Mouse (Mus musculus) stomach, embryonic 15.5 days (tissue): ENCODE measurements around the gene Plscr3. TPM values are rescaled to one million over a fixed set of nuclear protein-coding genes. Genes with fewer than 3 reads are reported as not detected.
A peak's percentile ranks its signal among the peaks of the same experiment; 100 is the strongest.

Experiments
- ATAC-seq: fragments of 200-750 bp; cut with Nextera tagmentation; 2 replicates; pipeline ENCODE4 v1.8.0; 2017; ENCODE audit warnings: low read depth, moderate number of reproducible peaks, moderate TSS enrichment; ENCODE audit not compliant: insufficient read depth, low FRiP score
- H3K27ac ChIP-seq: fragments of 300-500 bp; sonication (generic); 2 replicates; pipeline ENCODE4 v1.5.1; 2015; ENCODE audit warnings: mild to moderate bottlenecking, inconsistent platforms
- H3K27me3 ChIP-seq: fragments of 300-500 bp; sonication (generic); replicated peaks from 2 replicates; pipeline ENCODE4 v1.6.1; 2015; ENCODE audit warnings: inconsistent platforms
- H3K36me3 ChIP-seq: fragments of 300-500 bp; sonication (generic); 2 replicates; pipeline ENCODE4 v1.6.1; 2015; ENCODE audit warnings: inconsistent platforms
- H3K4me1 ChIP-seq: fragments of 300-500 bp; sonication (generic); 2 replicates; pipeline ENCODE4 v1.6.1; 2015; ENCODE audit warnings: inconsistent platforms
- H3K4me2 ChIP-seq: fragments of 300-500 bp; sonication (generic); 2 replicates; pipeline ENCODE4 v1.6.1; 2015; ENCODE audit warnings: mild to moderate bottlenecking, inconsistent platforms
- H3K4me3 ChIP-seq: fragments of 300-500 bp; sonication (generic); replicated peaks from 2 replicates; pipeline ENCODE4 v1.5.1; 2015; ENCODE audit warnings: inconsistent platforms
- H3K9ac ChIP-seq: fragments of 300-500 bp; sonication (generic); 2 replicates; pipeline ENCODE4 v1.6.1; 2015; ENCODE audit warnings: inconsistent platforms
- H3K9me3 ChIP-seq: fragments of 300-500 bp; sonication (generic); 2 replicates; pipeline ENCODE4 v1.6.1; 2016; ENCODE audit warnings: inconsistent platforms
- WGBS: fragments of 180-500 bp; shearing (Covaris S2); methylation state at CpG from one replicate; pipeline ENCODE4 v1.1.7; 2015; 5-methylcytosine and 5-hydroxymethylcytosine counted together
- polyA plus RNA-seq: library from polyadenylated mRNA; unstranded; fragments of >200 nt; fragmentation: Nextera tagmentation; extraction: Ambion mirVana; gene quantifications from 2 replicates; pipeline ENCODE4 v1.2.1, GENCODE M21; 2015

Plscr3 gene
- polyA plus RNA-seq, 1 experiment from 2014 or later: 80.8 TPM

DNA sequence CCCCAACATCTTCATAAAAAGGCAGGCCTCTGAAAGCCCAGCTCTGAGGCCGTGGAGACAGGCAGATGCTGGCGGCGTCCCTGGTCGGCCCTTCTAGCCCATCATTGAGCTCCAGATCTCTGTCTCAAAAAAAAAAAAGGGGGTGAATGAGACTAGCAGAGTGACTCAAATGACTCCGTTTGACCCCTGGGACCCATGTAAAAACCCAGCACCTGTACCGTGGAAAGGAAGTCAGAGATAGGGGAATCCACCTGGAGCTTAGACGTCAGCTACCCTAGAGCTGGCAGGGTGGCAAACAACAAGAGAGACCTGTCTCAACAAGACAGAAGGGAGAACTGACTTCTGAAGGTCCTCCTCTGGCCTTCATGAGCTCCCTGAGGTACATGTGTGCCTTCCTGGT, 25.6 kb downstream of the Plscr3 start:
- Histone ChIP-seq H3K4me2 (no peak overlapping the region), H3K4me1 (peaks cover 13% of the 10 kb centered on the region), H3K27me3 (no peaks in the 10 kb centered on the region), H3K36me3 (no peaks in the 10 kb centered on the region), H3K9ac (no peak overlapping the region), H3K4me3 (no peak overlapping the region), H3K27ac (no peak overlapping the region), H3K9me3 (no peaks in the 10 kb centered on the region)
- WGBS: 87% methylated on average over 7 of the region's 7 CpGs
- ATAC-seq: no peak

- 78% methylated on average over 4 of the region's 4 CpGs for WGBS
- ATAC-seq: no peak
- Histone ChIP-seq H3K36me3 (no peaks in the 10 kb centered on the region), H3K9me3 (no peaks in the 10 kb centered on the region), H3K4me1 (peaks cover 18% of the 10 kb centered on the region), H3K4me3 (no peak overlapping the region), H3K9ac (no peak overlapping the region), H3K27ac (no peak overlapping the region), H3K27me3 (no peaks in the 10 kb centered on the region), H3K4me2 (no peak overlapping the region)
These were observed 26.3 kb downstream of the Plscr3 start for GRCm38 (mm10) chr11:69872451-69872850.

- Histone ChIP-seq H3K36me3 (no peaks in the 10 kb centered on the region), H3K4me2 (no peak overlapping the region), H3K9ac (no peak overlapping the region), H3K9me3 (no peaks in the 10 kb centered on the region), H3K4me1 (peaks cover 41% of the 10 kb centered on the region), H3K4me3 (no peak overlapping the region), H3K27ac (peak overlapping the region; percentile 72), H3K27me3 (no peaks in the 10 kb centered on the region)
- WGBS: 36% methylated on average over 7 of the region's 7 CpGs
- ATAC-seq: no peak
These were observed 30.0 kb downstream of the Plscr3 start for GRCm38 (mm10) chr11:69876186-69876585.

DNA sequence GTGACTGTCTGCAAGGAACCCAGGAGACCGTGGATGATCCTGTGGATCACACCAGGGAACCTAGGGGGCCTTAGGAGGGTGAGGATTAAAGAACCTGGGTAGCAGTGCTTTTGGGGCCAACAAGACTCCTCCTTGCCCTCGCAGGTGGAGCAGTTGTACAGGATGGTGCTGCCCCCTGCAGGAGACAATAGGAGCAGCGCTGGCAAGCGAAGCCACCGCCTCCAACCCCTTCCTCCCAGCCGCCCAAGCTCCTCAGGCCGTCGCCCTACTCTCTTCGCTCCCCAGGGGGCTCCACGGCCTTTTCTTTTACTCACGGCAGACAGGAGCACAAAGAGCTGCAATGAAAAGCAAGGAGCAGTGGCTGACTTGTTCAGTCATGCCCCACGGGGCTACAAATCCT, 30.7 kb downstream of the Plscr3 start:
- no peak overlapping the region for H3K9ac ChIP-seq
- H3K4me2 ChIP-seq: peak overlapping the region; percentile 44
- peaks cover 46% of the 10 kb centered on the region for H3K4me1 ChIP-seq
- ATAC-seq: 0 out of 2 replicates have a peak, but pooled peaks have one; percentile 21
- H3K27me3 ChIP-seq: no peaks in the 10 kb centered on the region
- no peaks in the 10 kb centered on the region for H3K9me3 ChIP-seq
- no peaks in the 10 kb centered on the region for H3K36me3 ChIP-seq
- H3K27ac ChIP-seq: peak overlapping the region; percentile 72
- H3K4me3 ChIP-seq: no peak overlapping the region; the same call in 1 of the 2 replicates
- WGBS: 5% methylated on average over 12 of the region's 12 CpGs

GRCm38 (mm10) chr11:69877878-69878277, 31.7 kb downstream of the Plscr3 start, which contains the start of gene Tmem95:
Gene Tmem95 (minus strand): TSS chr11:69878018.
- Histone ChIP-seq H3K4me1 (peaks cover 47% of the 10 kb centered on the region), H3K27ac (peak within 1 kb of the TSS; percentile 72)

DNA sequence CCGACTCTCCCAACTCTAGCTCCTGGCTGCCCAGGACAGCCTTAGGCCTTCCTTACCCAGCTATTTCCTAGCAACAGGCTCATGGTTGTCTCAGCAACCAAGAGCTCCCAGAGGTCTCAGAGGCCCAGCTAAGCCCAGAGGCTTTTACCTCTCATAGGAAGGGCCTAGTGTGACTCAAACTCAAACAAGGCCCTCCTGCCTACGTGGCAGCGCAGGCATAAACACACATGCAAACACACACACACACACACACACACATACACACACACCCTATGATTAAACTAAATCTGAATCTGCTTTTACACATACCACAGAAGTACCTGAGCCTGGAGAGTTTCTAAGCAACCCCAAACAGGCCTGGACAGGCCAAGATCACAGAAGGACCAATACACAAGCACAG, 32.2 kb downstream of the Plscr3 start:
- Histone ChIP-seq H3K9me3 (no peaks in the 10 kb centered on the region), H3K4me3 (0 out of 2 replicates have a peak overlapping the region, but pooled peaks have one; percentile 3), H3K27me3 (no peaks in the 10 kb centered on the region), H3K36me3 (no peaks in the 10 kb centered on the region), H3K4me1 (peaks cover 47% of the 10 kb centered on the region), H3K9ac (no peak overlapping the region), H3K4me2 (peak overlapping the region; percentile 90), H3K27ac (no peak overlapping the region)
- WGBS: 71% methylated on average over 3 of the region's 3 CpGs
- ATAC-seq: no peak

More at GRCm38 (mm10) chr11:69877878-69878277, 31.7 kb downstream of the Plscr3 start, which contains the start of gene Tmem95:
- WGBS: 82% methylated on average over 11 of the region's 11 CpGs
- peak within 1 kb of the TSS; percentile 3; the same call in 1 of the 2 replicates for H3K4me3 ChIP-seq
- no peak within 1 kb of the TSS for H3K9ac ChIP-seq
- H3K27me3 ChIP-seq: no peaks in the 10 kb centered on the region
- H3K9me3 ChIP-seq: no peaks in the 10 kb centered on the region
- peak within 1 kb of the TSS; percentile 90 for H3K4me2 ChIP-seq
- H3K36me3 ChIP-seq: no peaks in the 10 kb centered on the region
- ATAC-seq: no peak

DNA sequence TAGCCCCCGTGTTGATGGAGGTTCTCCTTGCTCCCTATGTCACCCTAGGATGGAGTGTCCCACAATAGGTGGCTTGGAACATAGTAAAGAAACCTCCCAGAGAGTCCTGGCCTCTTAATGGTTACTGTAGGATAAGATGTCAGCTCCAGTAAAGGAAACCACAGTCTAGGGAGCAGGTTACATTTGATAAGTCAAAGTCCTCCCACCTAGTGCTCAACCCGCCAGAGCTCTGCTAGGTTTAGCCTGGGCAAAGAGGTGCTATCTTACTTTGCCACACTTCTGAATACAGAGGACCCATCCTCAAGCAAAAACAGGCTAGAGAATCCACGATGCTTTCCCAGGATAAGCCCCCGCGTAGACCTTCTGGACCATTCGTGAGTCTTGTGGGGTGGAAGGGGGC, 32.8 kb downstream of the Plscr3 start:
- Histone ChIP-seq H3K9me3 (no peaks in the 10 kb centered on the region), H3K4me1 (peaks cover 47% of the 10 kb centered on the region), H3K9ac (no peak overlapping the region), H3K27me3 (no peaks in the 10 kb centered on the region), H3K4me2 (peak overlapping the region; percentile 90), H3K27ac (0 out of 2 replicates have a peak overlapping the region, but pooled peaks have one; percentile 9), H3K36me3 (no peaks in the 10 kb centered on the region), H3K4me3 (peak overlapping the region; percentile 52; the same call in 1 of the 2 replicates)
- ATAC-seq: no peak
- WGBS: 81% methylated on average over 6 of the region's 6 CpGs

DNA sequence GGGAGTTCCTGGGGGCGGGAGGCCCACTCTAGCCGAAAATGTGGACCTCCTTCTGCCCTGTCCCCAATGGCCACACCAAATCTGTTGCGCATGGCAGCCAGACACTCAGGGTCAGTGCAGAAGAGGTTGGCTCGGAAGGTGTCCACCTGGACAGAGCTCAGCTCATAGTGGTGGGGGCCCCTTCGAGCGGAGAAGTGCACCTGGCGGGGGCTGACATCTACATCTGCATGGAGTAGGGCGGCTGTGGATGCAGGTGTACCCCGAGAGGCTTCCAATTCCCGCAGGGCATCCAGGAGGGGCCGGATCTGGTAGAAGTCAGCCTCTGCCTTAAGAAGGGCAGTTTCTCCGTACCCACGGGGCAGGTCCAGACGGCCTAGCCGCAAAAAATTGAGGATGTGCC, 33.5 kb downstream of the Plscr3 start:
- ATAC-seq: no peak
- H3K4me2 ChIP-seq: peak overlapping the region; percentile 90
- no peaks in the 10 kb centered on the region for H3K27me3 ChIP-seq
- peaks cover 47% of the 10 kb centered on the region for H3K4me1 ChIP-seq
- no peaks in the 10 kb centered on the region for H3K9me3 ChIP-seq
- WGBS: 53% methylated on average over 15 of the region's 15 CpGs
- no peaks in the 10 kb centered on the region for H3K36me3 ChIP-seq
- H3K4me3 ChIP-seq: peak overlapping the region; percentile 52
- peak overlapping the region; percentile 53 for H3K9ac ChIP-seq
- peak overlapping the region; percentile 93; the same call in 1 of the 2 replicates for H3K27ac ChIP-seq

GRCm38 (mm10) chr11:69880506-69880852, 34.3 kb downstream of the Plscr3 start:
- Histone ChIP-seq H3K4me1 (peaks cover 47% of the 10 kb centered on the region), H3K4me2 (peak overlapping the region; percentile 90), H3K9ac (peak overlapping the region; percentile 53; the same call in 1 of the 2 replicates), H3K36me3 (no peaks in the 10 kb centered on the region), H3K27me3 (no peaks in the 10 kb centered on the region), H3K27ac (peak overlapping the region; percentile 93), H3K9me3 (no peaks in the 10 kb centered on the region), H3K4me3 (peak overlapping the region; percentile 52)
- ATAC-seq: peak; percentile 31
- WGBS: under 1% methylated on average over 18 of the region's 18 CpGs

DNA sequence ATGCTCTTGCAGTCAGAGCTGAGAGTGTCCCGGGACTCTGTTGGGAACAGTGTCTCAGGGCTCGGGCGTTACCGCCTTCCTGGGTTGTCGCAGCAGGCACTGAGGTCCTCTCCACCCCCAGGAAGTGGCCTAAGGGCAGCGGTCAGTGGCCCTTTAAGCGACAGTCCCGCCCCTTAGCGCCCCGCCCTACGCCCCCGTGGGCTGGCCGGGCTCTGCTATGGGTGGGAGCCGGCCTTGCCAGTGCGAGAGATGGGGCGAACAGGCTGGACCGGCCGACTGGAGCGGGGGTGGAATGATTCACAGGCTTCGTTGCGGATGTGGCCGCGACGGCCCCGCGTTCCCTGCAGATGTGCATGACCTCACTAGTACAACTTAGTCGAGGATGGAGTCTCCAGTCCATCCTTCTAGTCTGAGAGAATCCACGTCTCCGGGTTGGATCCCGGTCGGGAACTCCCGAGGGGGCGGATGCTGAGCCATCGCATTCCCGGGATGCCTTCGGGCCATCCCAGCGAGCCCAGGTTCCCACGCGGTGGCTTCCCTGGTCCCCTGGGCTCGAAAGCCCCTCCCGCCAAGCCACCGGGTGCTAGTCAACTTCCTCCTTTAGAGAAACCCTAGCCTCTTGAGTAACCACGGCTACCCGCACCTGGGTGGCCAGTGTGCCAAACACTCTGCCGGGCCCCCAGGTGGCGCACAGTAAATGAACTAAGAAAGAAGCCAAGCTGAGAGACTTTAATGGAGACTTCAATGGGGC, 34.9 kb downstream of the Plscr3 start, which contains the start of gene Kctd11:
Kctd11 (minus strand) TSS at position 554 of the 751 bp plus-strand sequence.
- Histone ChIP-seq H3K36me3 (no peaks in the 10 kb centered on the region), H3K27me3 (no peaks in the 10 kb centered on the region), H3K4me2 (peak within 1 kb of the TSS; percentile 90), H3K27ac (peak within 1 kb of the TSS; percentile 93), H3K4me1 (peaks cover 42% of the 10 kb centered on the region), H3K9ac (peak within 1 kb of the TSS; percentile 53), H3K9me3 (no peaks in the 10 kb centered on the region), H3K4me3 (peak within 1 kb of the TSS; percentile 52)
- ATAC-seq: peak; percentile 89
- under 1% methylated on average over 46 of the region's 46 CpGs for WGBS

- no peak for ATAC-seq
- Histone ChIP-seq H3K27ac (peak overlapping the region; percentile 93), H3K4me2 (peak overlapping the region; percentile 90), H3K4me3 (peak overlapping the region; percentile 52), H3K36me3 (no peaks in the 10 kb centered on the region), H3K27me3 (no peaks in the 10 kb centered on the region), H3K9me3 (no peaks in the 10 kb centered on the region), H3K4me1 (peaks cover 32% of the 10 kb centered on the region), H3K9ac (peak overlapping the region; percentile 53; the same call in 1 of the 2 replicates)
- 61% methylated on average over 21 of the region's 21 CpGs for WGBS
These were observed 35.9 kb downstream of the Plscr3 start for GRCm38 (mm10) chr11:69881787-69882670.
